Mouse (Mus musculus): ENCODE results near the gene Kif14. TPM values are rescaled to one million over a fixed set of nuclear protein-coding genes. Genes with fewer than 3 reads are reported as not detected.

The Kif14 gene
- total and polyA plus RNA-seq, 3 experiments: 5.5 to 12.0 (median 7.8) TPM

GRCm38 (mm10) chr1:136550851-136551540 lies 84.9 kb downstream of the Kif14 start:
- dilution Hi-C loops (cut with MboI; ENCODE audit: extremely low pct_ligation_motif_present, extremely low pct_unique_long_range_greater_than_20kb, low sequenced_read_pairs) (loop anchor here (25.0 kb wide), 1 partner anchor 186 kb away; no protein-coding TSS in a partner anchor), in situ Hi-C loops (cut with MboI; ENCODE audit: low pct_ligation_motif_present, low pct_unique_long_range_greater_than_20kb, low sequenced_read_pairs) (loop anchor here (5.0 kb wide), 1 partner anchor 191 kb away; no protein-coding TSS in a partner anchor)
- Histone ChIP-seq H3K4me2 (ENCODE audit: insufficient read depth, low read depth, poor library complexity, severe bottlenecking) (0 out of 2 replicates have a peak overlapping the region, but pooled peaks have one; percentile 16), H3K4me3 (replicated peaks in 1 of 3; ENCODE audit: low read depth in 2 of 3, low read length in 2 of 3, poor library complexity in 1 of 3) (no peak overlapping the region), H3K9ac (ENCODE audit: insufficient read depth, low read depth) (no peak overlapping the region), H3K36me3 (replicated peaks in 1 of 2; ENCODE audit: control insufficient read depth in 1 of 2, insufficient read depth in 1 of 2, low read length in 1 of 2) (no peaks in the 10 kb centered on the region), H3K9me3 (replicated peaks; ENCODE audit: low read length) (peaks cover 3% of the 10 kb centered on the region), H3K27me3 (replicated peaks) (no peaks in the 10 kb centered on the region), H3K4me1 (ENCODE audit: control insufficient read depth in 1 of 2, insufficient read depth in 2 of 2) (peaks cover 2 to 5% of the 10 kb centered on the region in 2 experiments; a peak in 2 of 4 replicates), H3K79me2 (replicated peaks; ENCODE audit: control insufficient read depth, extremely low read depth, insufficient read depth, poor library complexity, severe bottlenecking) (no peaks in the 10 kb centered on the region), H3K27ac (ENCODE audit: insufficient read depth, low read depth) (no peak overlapping the region)
- DNase-seq (ENCODE audit: extremely low read depth): peak; percentile 74
- peak; percentile 96 for TF ChIP-seq SMC3 (IDR thresholded peaks at IDR 0.05; ENCODE audit: low read depth, low read length)
- TF ChIP-seq ELF1 (IDR thresholded peaks at IDR 0.05; ENCODE audit: low read depth, low read length): 0 out of 2 replicates have a peak, but pooled peaks have one; percentile 19
- TF ChIP-seq IRF4 (IDR thresholded peaks at IDR 0.05; ENCODE audit: low read depth, low read length): peak; percentile 67; the same call in 1 of the 2 replicates
- TF ChIP-seq BHLHE40 (IDR thresholded peaks at IDR 0.05; ENCODE audit: low read depth, low read length): no peak
- TF ChIP-seq CTCF (conservative IDR thresholded peaks at IDR 0.05 in 1 of 2, IDR thresholded peaks at IDR 0.05 in 1 of 2; ENCODE audit: low read depth in 2 of 2, low read length in 2 of 2): peak; percentile 81 to 98
- TF ChIP-seq ZC3H11A (IDR thresholded peaks at IDR 0.05; ENCODE audit: low read depth, low read length): peak; percentile 87
- TF ChIP-seq RAD21 (IDR thresholded peaks at IDR 0.05; ENCODE audit: low read depth, low read length): peak; percentile 100
- TF ChIP-seq POLR2A (IDR thresholded peaks at IDR 0.05; ENCODE audit: low read depth, low read length): no peak
- TF ChIP-seq TCF12 (IDR thresholded peaks at IDR 0.05; ENCODE audit: low read depth, low read length): no peak

- H3K4me2 ChIP-seq (ENCODE audit: insufficient read depth, low read depth, poor library complexity, severe bottlenecking): no peak overlapping the region
- no peaks in the 10 kb centered on the region for H3K36me3 ChIP-seq (replicated peaks in 1 of 2; ENCODE audit: control insufficient read depth in 1 of 2, insufficient read depth in 1 of 2, low read length in 1 of 2)
- DNase-seq (ENCODE audit: extremely low read depth): no peak
- in situ Hi-C loops (cut with MboI; ENCODE audit: low pct_ligation_motif_present, low pct_unique_long_range_greater_than_20kb, low sequenced_read_pairs) (loop anchor here (5.0 kb wide), 1 partner anchor 188 kb away; no protein-coding TSS in a partner anchor), dilution Hi-C loops (cut with MboI; ENCODE audit: extremely low pct_ligation_motif_present, extremely low pct_unique_long_range_greater_than_20kb, low sequenced_read_pairs) (loop anchor here (25.0 kb wide), 1 partner anchor 183 kb away; no protein-coding TSS in a partner anchor)
- H3K27me3 ChIP-seq (replicated peaks): no peaks in the 10 kb centered on the region
- peaks cover 3% of the 10 kb centered on the region for H3K9me3 ChIP-seq (replicated peaks; ENCODE audit: low read length)
- no peak for TF ChIP-seq RAD21 (IDR thresholded peaks at IDR 0.05; ENCODE audit: low read depth, low read length)
- no peak for TF ChIP-seq USF2 (conservative IDR thresholded peaks at IDR 0.05; ENCODE audit: low read depth, low read length)
- no peak for TF ChIP-seq JUN (IDR thresholded peaks at IDR 0.05; ENCODE audit: insufficient read depth, low read depth, low read length)
- H3K4me1 ChIP-seq (ENCODE audit: control insufficient read depth in 1 of 2, insufficient read depth in 2 of 2): peaks cover 2 to 5% of the 10 kb centered on the region in 2 experiments; a peak in 2 of 4 replicates
- H3K9ac ChIP-seq (ENCODE audit: insufficient read depth, low read depth): no peak overlapping the region
- no peak overlapping the region for H3K4me3 ChIP-seq (replicated peaks in 1 of 3; ENCODE audit: low read depth in 2 of 3, low read length in 2 of 3, poor library complexity in 1 of 3)
- H3K27ac ChIP-seq (ENCODE audit: insufficient read depth, low read depth): no peak overlapping the region
- H3K79me2 ChIP-seq (replicated peaks; ENCODE audit: control insufficient read depth, extremely low read depth, insufficient read depth, poor library complexity, severe bottlenecking): no peaks in the 10 kb centered on the region
Observed at GRCm38 (mm10) chr1:136554686-136555085, 88.5 kb downstream of the Kif14 start.

- Histone ChIP-seq H3K4me1 (ENCODE audit: control insufficient read depth in 1 of 2, insufficient read depth in 2 of 2) (peaks cover 2 to 5% of the 10 kb centered on the region in 2 experiments; a peak in 2 of 4 replicates), H3K79me2 (replicated peaks; ENCODE audit: control insufficient read depth, extremely low read depth, insufficient read depth, poor library complexity, severe bottlenecking) (no peaks in the 10 kb centered on the region), H3K27ac (ENCODE audit: insufficient read depth, low read depth) (no peak overlapping the region), H3K4me3 (replicated peaks in 1 of 3; ENCODE audit: low read depth in 2 of 3, low read length in 2 of 3, poor library complexity in 1 of 3) (no peak overlapping the region), H3K36me3 (replicated peaks in 1 of 2; ENCODE audit: control insufficient read depth in 1 of 2, insufficient read depth in 1 of 2, low read length in 1 of 2) (no peaks in the 10 kb centered on the region), H3K4me2 (ENCODE audit: insufficient read depth, low read depth, poor library complexity, severe bottlenecking) (no peak overlapping the region), H3K27me3 (replicated peaks) (no peaks in the 10 kb centered on the region), H3K9me3 (replicated peaks; ENCODE audit: low read length) (no peaks in the 10 kb centered on the region), H3K9ac (ENCODE audit: insufficient read depth, low read depth) (no peak overlapping the region)
- in situ Hi-C loops (cut with MboI; ENCODE audit: low pct_ligation_motif_present, low pct_unique_long_range_greater_than_20kb, low sequenced_read_pairs): no loop called here
- no peak for DNase-seq (ENCODE audit: extremely low read depth)
- dilution Hi-C loops (cut with MboI; ENCODE audit: extremely low pct_ligation_motif_present, extremely low pct_unique_long_range_greater_than_20kb, low sequenced_read_pairs): loop anchor here (25.0 kb wide), 1 partner anchor 181 kb away; no protein-coding TSS in a partner anchor
- TF ChIP-seq NELFE (IDR thresholded peaks at IDR 0.05; ENCODE audit: low read depth, low read length): no peak
- TF ChIP-seq USF1 (IDR thresholded peaks at IDR 0.05; ENCODE audit: low read depth, low read length): no peak
- TF ChIP-seq HCFC1 (IDR thresholded peaks at IDR 0.05; ENCODE audit: low read depth, low read length): no peak
- no peak for TF ChIP-seq CHD2 (IDR thresholded peaks at IDR 0.05; ENCODE audit: low read length)
- TF ChIP-seq JUN (IDR thresholded peaks at IDR 0.05; ENCODE audit: insufficient read depth, low read depth, low read length): no peak
- no peak for TF ChIP-seq POLR2AphosphoS2 (IDR thresholded peaks at IDR 0.05; ENCODE audit: low read depth, low read length)
- no peak for TF ChIP-seq JUND (conservative IDR thresholded peaks at IDR 0.05; ENCODE audit: low read depth, low read length)
- TF ChIP-seq MAZ (IDR thresholded peaks at IDR 0.05; ENCODE audit: low read depth, low read length): no peak
- TF ChIP-seq CTCF (conservative IDR thresholded peaks at IDR 0.05 in 1 of 2, IDR thresholded peaks at IDR 0.05 in 1 of 2; ENCODE audit: low read depth in 2 of 2, low read length in 2 of 2): no peak
Observed at GRCm38 (mm10) chr1:136555892-136556291, 89.7 kb downstream of the Kif14 start.
